Mouse (Mus musculus) liver, embryonic 11.5 days (tissue): ENCODE results near the gene Tacr1. TPM values are rescaled to one million over a fixed set of nuclear protein-coding genes. Genes with fewer than 3 reads are reported as not detected.
"Not testable (repeated sequence)": the region's sequence is repeated elsewhere in the genome, so short reads cannot be mapped to it uniquely, and the experiment has no call there.

Experiments used
- ATAC-seq: fragments of 200-750 bp; cut with Nextera tagmentation; replicated peaks from 2 replicates; pipeline ENCODE4 v1.8.0; 2017; ENCODE audit warnings: moderate number of reproducible peaks, mild to moderate bottlenecking, moderate TSS enrichment, moderate library complexity; ENCODE audit not compliant: low FRiP score
- DNase-seq: peaks from one replicate; pipeline ENCODE4 v3.0.0-alpha.2; 2017; ENCODE audit warnings: low spot score
- H3K27ac ChIP-seq: fragments of 300-500 bp; sonication (generic); 2 replicates; pipeline ENCODE4 v1.5.1; 2014; ENCODE audit warnings: mild to moderate bottlenecking, low read depth, low read length, control low read depth
- H3K27me3 ChIP-seq: fragments of 300-500 bp; sonication (generic); replicated peaks from 2 replicates; pipeline ENCODE4 v1.6.1; 2014; ENCODE audit warnings: low read length, mixed read lengths; ENCODE audit not compliant: control insufficient read depth, insufficient read depth
- H3K36me3 ChIP-seq: fragments of 300-500 bp; sonication (generic); 2 replicates; pipeline ENCODE4 v1.6.1; 2014; ENCODE audit warnings: mild to moderate bottlenecking, low read length, moderate library complexity, mixed read lengths; ENCODE audit not compliant: control insufficient read depth, insufficient read depth
- H3K4me1 ChIP-seq: fragments of 300-500 bp; sonication (generic); replicated peaks from 2 replicates; pipeline ENCODE4 v1.6.1; 2014; ENCODE audit warnings: low read length, mixed read lengths; ENCODE audit not compliant: control insufficient read depth, insufficient read depth
- H3K4me2 ChIP-seq: fragments of 300-500 bp; sonication (generic); 2 replicates; pipeline ENCODE4 v1.6.1; 2014; ENCODE audit warnings: mild to moderate bottlenecking, control low read depth, moderate library complexity
- H3K4me3 ChIP-seq: fragments of 300-500 bp; sonication (generic); 2 replicates; pipeline ENCODE4 v1.5.1; 2014; ENCODE audit warnings: low read depth, low read length, control low read depth
- H3K9ac ChIP-seq: fragments of 300-500 bp; sonication (generic); 2 replicates; pipeline ENCODE4 v1.6.1; 2014; ENCODE audit warnings: low read depth, low read length, control low read depth
- H3K9me3 ChIP-seq: fragments of 300-500 bp; sonication (generic); 2 replicates; pipeline ENCODE4 v1.6.1; 2016; ENCODE audit warnings: low read length, inconsistent platforms, mixed read lengths; ENCODE audit not compliant: control insufficient read depth
- WGBS: fragments of 180-500 bp; shearing (Covaris S2); extraction: QIAGEN DNeasy Blood & Tissue Kit; methylation state at CpG from one replicate; pipeline ENCODE4 v1.1.7; 2014; 5-methylcytosine and 5-hydroxymethylcytosine counted together
- polyA plus RNA-seq: library from polyadenylated mRNA; unstranded; fragments of >200 nt; fragmentation: Nextera tagmentation; extraction: Ambion mirVana; gene quantifications from 2 replicates; pipeline ENCODE4 v1.2.1, GENCODE M21; 2014

Tacr1 gene
- polyA plus RNA-seq, 1 experiment from 2014 or later: not detected

GRCm38 (mm10) chr6:82437174-82437573 is 35.0 kb downstream of the Tacr1 start:
- no peaks in the 10 kb centered on the region for H3K4me1 ChIP-seq
- no peak overlapping the region for H3K4me2 ChIP-seq
- no peaks in the 10 kb centered on the region for H3K9me3 ChIP-seq
- 64% methylated on average over 4 of the region's 4 CpGs for WGBS
- ATAC-seq: no peak
- no peak overlapping the region for H3K9ac ChIP-seq
- DNase-seq: no peak
- H3K27me3 ChIP-seq: no peaks in the 10 kb centered on the region
- no peak overlapping the region for H3K4me3 ChIP-seq
- no peaks in the 10 kb centered on the region for H3K36me3 ChIP-seq
- no peak overlapping the region for H3K27ac ChIP-seq

DNA sequence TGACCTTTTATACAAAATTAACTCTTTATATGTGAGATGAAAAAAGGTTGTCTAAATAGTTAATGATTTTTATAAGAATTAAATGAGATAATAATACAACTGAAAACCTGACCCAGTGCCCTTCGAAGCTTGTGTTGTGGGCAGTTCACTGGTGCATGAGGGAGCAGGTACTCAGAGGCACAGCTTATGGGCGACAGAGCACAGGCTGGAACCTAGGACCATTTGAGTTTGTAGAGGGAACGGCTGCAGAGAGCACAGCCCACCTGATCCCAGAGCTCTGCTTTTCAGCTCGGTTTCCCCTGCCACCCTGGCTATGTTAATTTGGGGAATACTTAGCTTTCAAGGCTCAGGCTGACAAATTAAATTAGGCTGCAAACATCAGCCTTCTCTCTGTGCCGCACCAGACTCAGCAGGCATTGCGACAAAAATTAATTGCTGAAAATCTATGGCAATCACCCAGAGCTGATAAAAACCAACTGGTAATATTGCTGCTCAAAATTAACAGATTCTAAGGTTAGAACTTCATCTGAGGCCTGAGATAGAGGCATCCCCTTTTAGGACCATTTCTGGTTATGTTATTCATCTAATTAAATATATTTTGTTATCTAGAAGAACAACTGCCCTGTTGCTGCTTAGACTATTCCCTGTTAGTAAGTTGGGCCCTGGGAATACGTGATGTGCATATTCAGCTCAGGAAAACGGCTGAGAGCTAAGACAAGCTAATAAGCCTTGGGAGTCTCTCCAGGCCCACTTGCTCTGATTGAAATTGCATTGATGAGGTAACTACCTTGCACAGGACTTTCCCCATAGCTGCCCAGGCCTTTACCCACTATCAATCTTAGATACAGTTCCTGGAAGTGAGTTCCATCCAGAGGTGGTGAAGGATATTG is 50.3 kb downstream of the Tacr1 start:
- not testable (repeated sequence) for H3K36me3 ChIP-seq, DNase-seq, H3K27me3 ChIP-seq, H3K4me3 ChIP-seq, H3K4me1 ChIP-seq, ATAC-seq, H3K4me2 ChIP-seq, H3K9ac ChIP-seq, H3K27ac ChIP-seq, H3K9me3 ChIP-seq
- WGBS: 70% methylated on average over 8 of the region's 8 CpGs

GRCm38 (mm10) chr6:82455245-82455644 is 53.1 kb downstream of the Tacr1 start:
- no peaks in the 10 kb centered on the region for H3K36me3 ChIP-seq
- H3K9ac ChIP-seq: no peak overlapping the region
- no peaks in the 10 kb centered on the region for H3K9me3 ChIP-seq
- no peak overlapping the region for H3K4me2 ChIP-seq
- ATAC-seq (no peak), DNase-seq (no peak)
- no peak overlapping the region for H3K4me3 ChIP-seq
- WGBS: 54% methylated on average over 3 of the region's 3 CpGs
- no peaks in the 10 kb centered on the region for H3K27me3 ChIP-seq
- H3K27ac ChIP-seq: no peak overlapping the region
- H3K4me1 ChIP-seq: no peaks in the 10 kb centered on the region

GRCm38 (mm10) chr6:82457163-82457763 is 55.1 kb downstream of the Tacr1 start:
- DNase-seq (no peak), ATAC-seq (no peak)
- Histone ChIP-seq H3K27me3 (no peaks in the 10 kb centered on the region), H3K4me2 (no peak overlapping the region), H3K9me3 (no peaks in the 10 kb centered on the region), H3K4me1 (no peaks in the 10 kb centered on the region), H3K4me3 (no peak overlapping the region), H3K36me3 (no peaks in the 10 kb centered on the region), H3K9ac (no peak overlapping the region), H3K27ac (no peak overlapping the region)
- 79% methylated on average over 7 of the region's 7 CpGs for WGBS

- Histone ChIP-seq H3K9ac (no peak overlapping the region), H3K9me3 (no peaks in the 10 kb centered on the region), H3K4me1 (no peaks in the 10 kb centered on the region), H3K27ac (no peak overlapping the region), H3K4me3 (no peak overlapping the region), H3K27me3 (no peaks in the 10 kb centered on the region), H3K4me2 (no peak overlapping the region), H3K36me3 (no peaks in the 10 kb centered on the region)
- WGBS: 80% methylated on average over 15 of the region's 15 CpGs
- DNase-seq (no peak), ATAC-seq (no peak)
Measured at GRCm38 (mm10) chr6:82458762-82459389, 56.7 kb downstream of the Tacr1 start.

- 16% methylated on average over 4 of the region's 4 CpGs for WGBS
- no peak for ATAC-seq
- Histone ChIP-seq H3K4me1 (no peaks in the 10 kb centered on the region), H3K36me3 (no peaks in the 10 kb centered on the region), H3K27ac (no peak overlapping the region), H3K4me3 (no peak overlapping the region), H3K4me2 (no peak overlapping the region), H3K9ac (no peak overlapping the region), H3K9me3 (no peaks in the 10 kb centered on the region), H3K27me3 (no peaks in the 10 kb centered on the region)
- DNase-seq: no peak
Measured at GRCm38 (mm10) chr6:82463171-82463570, 61.0 kb downstream of the Tacr1 start.

DNA sequence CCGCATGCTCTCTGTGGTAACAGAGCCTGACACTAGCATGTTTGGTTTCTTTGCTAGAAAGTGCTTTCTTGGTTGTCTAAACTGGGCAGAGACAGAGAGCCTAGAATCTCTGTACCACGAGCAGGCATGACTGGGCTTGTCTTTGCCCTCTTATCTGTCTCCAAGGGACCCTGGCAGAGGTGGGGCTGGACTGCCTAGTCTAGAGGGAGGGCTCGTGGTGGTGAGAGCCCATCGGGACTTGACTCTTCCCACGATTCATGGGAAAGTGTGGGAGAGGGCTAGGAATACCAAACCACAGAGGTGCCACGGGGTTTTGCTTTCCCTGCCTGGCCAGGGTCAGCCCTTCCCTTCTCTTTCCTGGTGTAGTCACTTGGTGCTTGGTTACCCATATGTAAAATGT is 72.3 kb downstream of the Tacr1 start:
- Histone ChIP-seq H3K27ac (no peak overlapping the region), H3K9ac (no peak overlapping the region), H3K4me1 (peaks cover 2% of the 10 kb centered on the region; the same call in 1 of the 2 replicates), H3K27me3 (no peaks in the 10 kb centered on the region), H3K4me3 (no peak overlapping the region), H3K9me3 (no peaks in the 10 kb centered on the region), H3K36me3 (no peaks in the 10 kb centered on the region), H3K4me2 (no peak overlapping the region)
- ATAC-seq: no peak
- no peak for DNase-seq
- WGBS: 55% methylated on average over 6 of the region's 6 CpGs

GRCm38 (mm10) chr6:82483842-82484241 is 81.7 kb downstream of the Tacr1 start:
- H3K9ac ChIP-seq: no peak overlapping the region
- H3K4me1 ChIP-seq: no peaks in the 10 kb centered on the region
- no peak overlapping the region for H3K4me2 ChIP-seq
- ATAC-seq (no peak), DNase-seq (no peak)
- WGBS: 85% methylated on average over 1 of the region's 1 CpGs
- no peak overlapping the region for H3K4me3 ChIP-seq
- H3K27me3 ChIP-seq: no peaks in the 10 kb centered on the region
- no peaks in the 10 kb centered on the region for H3K36me3 ChIP-seq
- no peaks in the 10 kb centered on the region for H3K9me3 ChIP-seq
- no peak overlapping the region for H3K27ac ChIP-seq
